Mouse (Mus musculus) testis, postnatal 10 days (tissue): ENCODE results near the gene Fkbp1a.
A peak's percentile ranks its signal among the peaks of the same experiment; 100 is the strongest.

Experiments
- DNase-seq: peaks from one replicate; pipeline ENCODE4 v3.0.0; 2021; ENCODE audit warnings: low spot score

Gene Fkbp1a

DNA sequence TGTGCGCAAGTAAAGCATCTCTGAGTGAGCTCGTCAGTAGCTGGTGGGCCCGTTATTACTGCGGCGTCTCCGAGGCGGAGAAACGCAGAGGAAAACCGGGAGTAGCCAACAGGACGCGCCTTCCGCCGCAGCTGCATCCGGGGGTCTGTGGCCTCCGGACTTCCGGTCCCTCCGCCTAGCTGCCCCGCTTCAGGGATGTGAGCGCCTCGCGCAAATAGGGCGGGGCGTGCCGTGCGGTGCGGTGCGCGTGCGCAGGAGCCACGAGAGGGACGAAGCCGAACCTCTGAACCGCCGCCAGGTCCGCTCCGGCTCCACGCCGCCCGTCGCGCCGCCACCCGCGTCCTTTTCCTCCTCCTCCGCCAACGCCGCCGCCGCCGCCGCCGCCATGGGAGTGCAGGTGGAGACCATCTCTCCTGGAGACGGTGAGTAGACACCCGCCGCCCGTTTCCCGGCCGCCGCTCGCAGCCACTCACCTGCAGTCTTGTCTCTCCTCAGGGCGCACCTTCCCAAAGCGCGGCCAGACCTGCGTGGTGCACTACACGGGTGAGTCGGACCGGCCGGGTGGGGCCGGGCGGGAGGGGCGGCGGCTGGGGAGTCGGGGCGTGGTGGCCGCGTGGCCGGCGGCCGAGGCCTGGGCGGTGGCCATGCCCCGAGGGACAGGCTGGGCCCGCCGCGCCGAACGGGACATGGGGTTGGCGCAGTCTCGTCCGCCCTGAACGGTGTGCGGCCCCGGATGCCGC is at the start of gene Fkbp1a:
TSS of gene Fkbp1a (plus strand) at position 161 of the 740 bp plus-strand sequence.
- DNase-seq = peak; percentile 99

DNA sequence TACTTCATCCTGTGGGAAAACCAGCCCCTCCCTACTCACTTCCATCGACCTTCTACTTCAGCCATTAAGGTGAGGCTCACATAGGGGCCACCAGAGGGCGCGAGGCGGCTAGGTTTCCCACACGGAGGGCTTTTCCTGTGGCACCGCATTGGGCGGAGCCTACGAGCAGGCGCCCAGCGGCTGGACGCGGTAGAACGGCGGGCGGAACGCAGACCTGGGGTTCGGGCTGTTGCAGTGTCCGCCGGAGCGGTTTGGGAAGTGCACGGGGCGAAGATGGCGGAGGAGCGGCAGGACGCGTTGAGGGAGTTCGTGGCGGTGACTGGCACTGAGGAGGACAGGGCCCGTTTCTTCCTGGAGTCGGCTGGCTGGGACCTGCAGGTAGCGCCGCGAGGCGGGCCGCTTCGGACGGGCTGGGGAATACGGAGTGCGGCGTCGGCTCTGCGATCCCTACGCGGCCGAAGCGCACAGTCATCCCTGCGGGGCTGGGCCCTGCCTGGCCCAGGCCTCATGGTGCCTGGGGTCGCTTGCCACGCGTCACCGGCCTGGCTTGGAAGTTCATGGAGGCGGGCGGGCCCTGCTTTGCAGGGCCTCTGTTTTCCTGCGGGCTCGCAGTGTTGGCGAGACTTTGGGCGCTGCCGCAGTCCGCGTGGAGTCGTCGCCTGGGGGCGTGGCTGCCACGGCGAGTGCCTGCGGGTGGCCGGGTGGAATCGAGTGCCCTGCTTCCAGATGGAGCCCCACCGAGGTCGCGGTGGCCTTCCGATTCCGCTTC is 48.1 kb upstream of the Fkbp1a start, which contains the start of gene Nsfl1c:
TSS of gene Nsfl1c (plus strand) at position 148 of the 769 bp plus-strand sequence.
- DNase-seq = peak; percentile 97

- DNase-seq = no peak
Observed at GRCm38 (mm10) chr2:151498358-151498757, 43.9 kb upstream of the Fkbp1a start.

DNA sequence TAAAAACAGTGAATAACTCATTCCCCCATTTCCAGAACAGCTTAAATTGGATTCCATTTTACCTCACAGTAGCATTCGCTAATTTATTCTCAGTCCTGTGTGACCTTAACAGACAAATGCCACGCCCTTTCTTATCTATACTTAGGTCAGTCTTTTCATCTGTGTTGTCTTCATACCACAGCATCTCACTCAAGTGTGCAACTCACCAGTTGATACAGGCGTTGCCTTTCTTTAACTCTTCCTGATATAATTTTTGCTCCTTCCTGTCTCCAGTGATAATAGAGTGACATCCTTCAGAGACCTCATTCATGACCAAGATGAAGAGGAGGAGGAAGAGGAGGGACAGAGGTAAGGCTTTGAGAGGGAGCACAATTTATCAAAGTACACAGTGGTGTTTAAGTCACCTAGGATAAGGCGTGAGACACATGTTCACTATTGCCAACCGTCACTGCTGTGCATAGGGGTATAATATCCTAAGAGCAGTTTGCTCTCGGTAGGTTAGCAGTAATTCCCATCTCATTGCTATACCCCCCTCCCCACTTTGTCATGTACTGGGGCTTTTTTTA is 41.8 kb upstream of the Fkbp1a start:
- no peak for DNase-seq

DNA sequence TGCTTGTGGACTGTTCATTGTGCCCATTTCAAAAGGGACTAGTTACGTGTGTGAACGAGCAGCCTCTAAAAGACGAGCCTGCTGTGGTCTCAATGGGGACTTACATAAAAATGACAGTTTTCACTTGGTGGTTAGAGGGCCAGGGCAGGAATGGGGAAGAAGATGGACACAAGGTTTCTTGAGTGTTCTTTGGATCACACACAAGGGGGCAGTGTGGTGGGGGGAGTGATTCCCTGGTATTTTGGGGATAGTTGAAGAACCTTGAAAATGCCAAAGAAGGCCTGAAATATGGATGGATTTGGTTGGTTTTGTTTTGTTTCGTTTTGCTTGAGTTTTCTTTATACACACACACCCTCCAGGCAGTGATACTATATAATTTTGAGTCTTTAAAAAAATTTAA is 38.1 kb upstream of the Fkbp1a start:
- no peak for DNase-seq

GRCm38 (mm10) chr2:151512199-151512598 is 30.1 kb upstream of the Fkbp1a start:
- DNase-seq = peak; percentile 53

DNA sequence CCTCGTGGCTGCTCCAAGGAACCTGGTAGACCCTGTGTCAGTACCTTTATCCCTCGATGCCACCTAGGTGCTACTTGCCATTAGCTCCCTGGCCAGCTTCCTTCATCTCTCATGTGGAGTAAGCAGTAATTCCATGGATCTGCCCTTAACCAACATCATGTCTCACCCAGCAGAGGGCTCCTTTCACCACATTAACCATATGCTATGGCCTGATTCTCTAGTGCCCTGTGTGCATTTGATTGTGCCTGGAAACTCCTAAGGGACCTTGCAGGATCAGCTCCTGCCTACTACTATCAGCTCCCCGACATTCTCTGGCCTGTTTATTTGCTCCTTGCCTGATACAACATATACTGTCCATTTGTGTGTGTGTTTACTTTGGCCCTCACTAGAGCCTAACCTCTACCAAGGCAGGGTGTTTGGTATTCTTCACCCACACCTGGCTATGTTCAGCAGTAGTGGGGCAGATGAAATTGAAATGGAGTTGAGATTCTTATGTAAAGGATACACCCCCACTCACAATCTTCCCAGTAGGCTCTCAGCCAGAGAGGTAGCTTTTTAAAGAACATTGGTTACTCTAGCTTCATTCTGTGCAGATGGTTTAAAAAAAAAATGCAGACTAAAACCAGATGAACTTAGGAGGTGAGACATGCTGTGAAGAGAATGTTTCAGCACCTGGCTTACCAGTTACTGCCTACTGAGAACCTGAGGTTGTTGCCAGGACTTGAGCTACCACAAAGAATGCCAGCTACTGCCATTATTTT is 28.6 kb upstream of the Fkbp1a start:
- no peak for DNase-seq

DNA sequence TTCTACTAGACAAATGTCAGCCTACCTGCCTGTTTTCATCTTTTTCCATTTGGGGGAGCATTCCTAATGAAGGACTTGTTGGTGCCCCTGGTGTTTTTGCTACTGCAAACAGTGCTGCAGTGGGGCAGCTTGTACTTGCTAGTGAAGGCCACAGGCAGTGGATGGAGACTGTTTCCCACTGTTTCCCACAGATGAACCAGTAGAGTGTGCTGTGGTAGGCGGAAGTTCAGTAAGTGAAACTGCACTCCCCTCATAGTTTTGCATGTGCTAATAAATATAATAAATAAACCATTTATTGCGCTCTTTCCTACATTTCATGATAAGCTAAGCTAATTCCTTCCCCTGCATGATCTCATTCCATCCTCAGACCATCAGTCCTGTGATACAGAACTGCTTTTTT is 23.3 kb upstream of the Fkbp1a start:
- no peak for DNase-seq

- DNase-seq = no peak
Observed at GRCm38 (mm10) chr2:151524324-151525041, 17.8 kb upstream of the Fkbp1a start.

GRCm38 (mm10) chr2:151525520-151525919 is 16.8 kb upstream of the Fkbp1a start:
- no peak for DNase-seq

DNA sequence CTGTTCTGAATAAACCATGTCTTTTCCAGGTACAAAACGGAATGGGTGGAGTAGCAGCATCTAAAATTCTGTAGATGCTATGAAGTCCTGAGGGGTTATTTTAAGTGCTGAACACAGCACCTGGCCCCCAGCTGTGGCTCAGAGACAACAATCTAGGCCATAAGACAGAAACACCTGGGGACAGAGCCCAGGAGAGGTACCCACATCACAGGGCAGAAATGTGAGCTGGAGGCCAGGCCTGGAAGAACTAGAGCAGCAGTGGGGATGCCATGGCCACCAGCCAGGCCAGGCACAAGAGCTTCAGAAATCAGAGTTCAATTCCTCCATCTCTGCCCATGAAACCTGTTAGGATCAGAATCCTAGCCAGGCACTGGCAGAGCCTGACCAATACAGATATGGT is 14.2 kb upstream of the Fkbp1a start:
- no peak for DNase-seq

GRCm38 (mm10) chr2:151529169-151529568 is 13.1 kb upstream of the Fkbp1a start:
- DNase-seq = no peak

DNA sequence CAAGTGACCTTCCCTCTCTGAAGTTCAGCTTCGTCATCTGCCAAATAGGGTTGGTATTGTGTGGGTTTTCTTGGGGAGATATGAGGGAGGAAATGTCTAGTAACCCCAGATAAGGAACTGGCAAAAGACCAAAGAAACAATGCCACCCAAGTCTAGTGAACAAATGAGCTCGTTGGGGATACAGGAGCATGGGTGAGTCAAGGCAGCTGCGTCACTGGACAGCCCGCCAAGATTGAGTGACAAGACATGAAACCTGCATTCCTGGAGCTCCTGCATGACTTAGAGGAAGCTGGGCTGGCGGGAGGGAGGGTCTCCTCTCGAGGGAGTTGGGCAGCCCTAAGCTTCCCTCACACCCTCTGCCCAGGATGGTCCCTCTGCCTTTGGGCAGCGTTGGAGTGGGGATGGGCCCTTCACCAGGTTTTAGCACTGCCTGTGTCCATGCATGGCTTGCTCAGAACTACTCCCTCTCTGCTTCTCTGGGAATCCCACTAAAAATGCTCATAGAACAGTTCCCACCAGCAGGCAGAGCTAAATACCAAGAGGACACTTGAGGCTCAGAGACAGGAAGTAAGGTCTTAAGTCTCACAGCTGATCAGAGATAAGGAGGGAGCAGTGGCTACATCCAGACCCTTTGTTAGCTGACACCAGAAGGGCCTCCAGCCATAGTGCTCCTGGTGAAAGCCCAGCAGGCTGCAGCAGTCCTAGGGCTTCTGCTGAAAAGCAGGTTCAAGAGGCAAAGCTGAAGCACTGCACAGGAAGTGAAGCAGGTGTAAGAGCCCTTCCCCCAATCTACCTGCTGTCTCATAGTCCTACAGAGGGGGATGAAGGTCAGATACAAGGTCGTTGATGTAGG is 11.7 kb upstream of the Fkbp1a start:
- DNase-seq = no peak

- no peak for DNase-seq
Observed at GRCm38 (mm10) chr2:151533632-151534031, 8.7 kb upstream of the Fkbp1a start.

GRCm38 (mm10) chr2:151535961-151536617 is 6.2 kb upstream of the Fkbp1a start:
- DNase-seq = no peak

- no peak for DNase-seq
Observed at GRCm38 (mm10) chr2:151536618-151536974, 5.7 kb upstream of the Fkbp1a start.

- DNase-seq = no peak
Observed at GRCm38 (mm10) chr2:151538646-151539045, 3.6 kb upstream of the Fkbp1a start.

DNA sequence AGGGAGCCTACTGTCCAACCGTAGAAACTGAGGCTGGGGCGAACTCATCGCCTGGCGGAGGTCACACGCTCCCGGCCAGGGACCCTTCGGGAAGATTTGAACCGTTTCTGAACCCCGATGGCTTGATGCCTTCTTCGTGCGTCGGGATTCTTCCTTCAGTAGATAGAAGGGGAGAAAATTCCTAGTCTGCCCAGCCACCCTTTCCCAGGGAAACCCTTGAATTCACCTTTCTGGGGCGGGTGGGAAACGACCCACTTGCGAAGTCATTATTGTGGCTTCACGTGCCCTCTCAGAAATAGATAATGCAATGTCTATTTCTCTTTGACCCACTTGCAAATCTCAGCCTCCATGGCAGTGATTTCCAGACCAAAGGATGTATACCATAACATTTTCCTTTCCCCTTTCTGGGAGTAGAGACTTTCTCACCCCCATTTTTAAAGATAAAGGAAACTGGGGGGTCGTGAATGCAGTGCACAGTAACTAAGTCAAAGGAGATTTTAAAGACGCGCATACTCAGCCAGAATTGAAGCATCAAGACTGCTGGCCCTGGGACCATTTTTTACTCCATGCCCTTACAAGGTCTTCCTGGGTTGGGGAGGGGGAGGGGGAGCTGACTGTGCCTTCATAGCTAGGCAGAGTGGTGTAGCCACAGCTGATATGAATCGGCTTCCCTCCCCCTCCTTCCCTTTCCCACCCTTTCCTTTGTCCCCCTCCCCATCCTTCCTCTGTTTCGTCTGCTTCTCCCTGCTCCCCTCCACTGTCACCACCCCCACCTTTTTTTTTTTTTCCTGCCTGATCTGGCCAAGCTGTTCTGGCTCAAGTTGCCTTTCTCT is 996 bp downstream of the Fkbp1a start:
- DNase-seq = peak; percentile 76

DNA sequence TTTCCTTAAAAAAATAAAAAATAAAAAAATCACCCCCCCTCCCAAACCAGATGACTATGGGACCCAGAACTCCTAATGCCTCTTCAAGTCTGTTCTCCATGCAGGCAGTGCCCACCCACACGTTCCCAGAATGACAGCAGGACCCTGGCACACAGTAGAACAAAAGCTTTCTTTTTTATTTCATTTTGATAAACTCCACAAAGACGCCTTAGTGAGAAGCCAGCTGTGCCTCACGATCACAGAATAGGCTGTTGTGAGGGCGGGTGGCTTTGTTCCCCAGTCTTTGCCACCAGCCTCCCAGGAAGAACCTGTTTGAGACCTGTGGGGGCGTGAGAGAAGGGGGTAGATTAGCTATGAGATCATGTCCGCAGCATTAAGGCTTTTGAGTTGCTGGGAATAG is 2.4 kb downstream of the Fkbp1a start:
- peak; percentile 51 for DNase-seq
